Mouse (Mus musculus) splenic B cell, adult 2 months (primary cell): ENCODE measurements around the gene Otud7b.

Experiments
- DNase-seq: peaks from one replicate; pipeline ENCODE4 v3.0.0-alpha.2; 2011; ENCODE audit warnings: low read depth, low spot score
- H3K27me3 ChIP-seq: 2 replicates; pipeline ENCODE4 v1.6.1; 2012; ENCODE audit warnings: mild to moderate bottlenecking, low read length, moderate library complexity, mixed read lengths; ENCODE audit not compliant: control insufficient read depth, poor library complexity, insufficient read depth, severe bottlenecking
- H3K36me3 ChIP-seq: 2 replicates; pipeline ENCODE4 v1.6.1; 2012; ENCODE audit warnings: mild to moderate bottlenecking, low read length, moderate library complexity, mixed read lengths; ENCODE audit not compliant: control insufficient read depth, poor library complexity, insufficient read depth, severe bottlenecking

The Otud7b gene

DNA sequence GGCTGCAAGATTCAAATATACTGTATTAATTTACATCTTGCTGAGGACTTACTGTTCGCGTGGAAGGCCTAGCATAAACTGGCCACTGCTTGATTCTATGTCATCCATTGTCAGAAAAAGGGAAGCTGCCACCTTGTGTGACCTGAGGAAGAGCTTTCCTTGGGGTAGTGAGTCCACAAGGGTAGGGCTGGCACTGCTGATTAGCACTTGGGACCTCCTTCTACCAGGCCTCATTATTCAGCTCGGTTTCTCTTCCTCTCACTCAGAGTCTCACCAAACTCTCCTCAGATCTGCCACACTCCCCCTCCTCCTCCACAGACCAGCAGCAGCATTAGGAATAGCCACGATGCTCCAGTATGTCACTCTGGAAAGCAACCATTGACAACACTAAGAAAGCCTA is 6.2 kb upstream of the Otud7b start:
- Histone ChIP-seq H3K27me3 (no peaks in the 10 kb centered on the region), H3K36me3 (no peaks in the 10 kb centered on the region)
- peak; percentile 19 for DNase-seq

DNA sequence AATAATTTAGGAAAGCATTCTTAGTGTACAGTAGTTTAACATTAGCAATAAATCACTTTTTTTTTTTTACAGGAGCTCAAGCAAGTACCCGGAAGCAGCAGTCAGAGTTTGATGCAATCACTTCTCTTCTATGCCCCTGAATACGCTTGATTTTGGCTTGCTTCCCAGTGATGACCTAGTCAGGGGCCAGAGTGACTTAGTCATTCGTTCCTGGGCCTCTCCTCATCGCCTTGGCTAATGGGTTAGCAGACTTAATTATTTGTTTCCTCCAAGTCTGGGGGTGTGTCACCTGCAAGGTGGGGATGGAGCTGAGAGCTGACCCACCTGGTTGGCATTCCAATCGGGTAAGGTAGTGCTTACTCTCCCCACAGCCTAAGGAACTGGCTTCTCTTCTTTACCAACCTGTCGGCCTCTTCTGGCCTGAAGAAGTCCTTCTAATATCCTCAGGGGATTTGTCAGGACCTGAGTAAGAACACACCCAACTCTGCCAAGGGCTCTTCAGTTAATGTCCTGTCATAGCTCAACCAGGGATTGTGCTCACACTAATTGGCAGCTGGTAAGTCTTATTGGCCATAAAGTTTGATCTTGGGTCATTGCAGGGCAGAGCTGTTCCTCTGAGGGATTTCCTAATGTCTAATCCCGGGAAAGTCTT is 5.6 kb upstream of the Otud7b start:
- DNase-seq, result no peak

DNA sequence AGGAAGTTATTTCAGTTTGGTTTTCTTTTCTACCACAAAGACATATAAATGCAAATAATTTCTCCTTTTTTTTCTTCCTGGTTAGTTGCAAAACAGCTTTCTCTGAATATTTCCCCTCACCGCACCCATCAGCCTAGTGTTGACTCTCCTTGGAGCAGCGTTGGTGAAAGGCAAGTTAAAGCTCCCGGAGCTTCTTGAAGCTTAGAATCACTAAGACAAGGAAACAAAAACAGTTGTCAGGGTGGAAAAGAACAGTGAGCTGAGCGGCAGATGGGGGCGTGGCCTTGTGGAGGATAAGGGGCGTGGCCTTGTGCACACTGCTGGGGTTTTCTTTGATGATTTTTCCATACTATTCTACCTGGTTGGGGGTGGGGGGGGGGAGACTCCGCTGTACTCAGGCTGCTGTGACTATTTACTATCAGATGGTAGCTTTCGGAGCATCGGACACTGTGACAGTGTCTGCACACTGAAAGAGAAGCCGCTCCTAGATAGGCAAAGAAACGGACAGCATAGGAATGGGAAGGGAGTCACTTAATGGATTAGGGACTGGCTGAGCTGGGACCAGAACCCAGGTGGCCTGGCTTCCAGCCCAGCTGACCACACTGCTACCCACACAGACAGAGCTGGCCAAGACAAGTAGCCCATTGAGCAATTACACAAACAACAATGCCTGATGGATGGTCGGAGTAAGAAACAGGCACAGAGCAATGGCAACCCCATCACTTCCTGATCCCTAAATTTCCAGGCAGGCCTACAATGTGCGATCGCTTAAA is 2.0 kb upstream of the Otud7b start:
- DNase-seq, result peak; percentile 75
- H3K27me3 ChIP-seq, result no peaks in the 10 kb centered on the region
- no peaks in the 10 kb centered on the region for H3K36me3 ChIP-seq

More for the DNA sequence above, 5.6 kb upstream of the Otud7b start:
- no peaks in the 10 kb centered on the region for H3K36me3 ChIP-seq
- no peaks in the 10 kb centered on the region for H3K27me3 ChIP-seq

DNA sequence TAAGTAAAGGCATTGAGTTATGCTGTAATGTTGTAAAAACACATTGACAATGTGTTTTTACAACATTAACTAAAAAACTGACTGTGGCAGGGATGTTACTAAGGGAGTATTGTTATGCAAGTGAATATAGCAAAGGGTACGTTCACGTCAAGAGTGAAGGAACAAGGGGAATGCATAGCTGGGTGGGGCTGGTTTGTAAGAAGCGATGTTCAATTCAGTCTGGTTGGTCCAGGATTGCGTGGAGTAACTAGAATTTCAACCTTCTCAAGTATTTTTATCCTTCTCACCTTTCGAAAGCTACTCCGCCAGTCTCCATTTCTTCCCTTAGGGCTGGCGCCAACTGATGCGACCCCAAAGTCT is 446 bp upstream of the Otud7b start:
- no peak for DNase-seq

DNA sequence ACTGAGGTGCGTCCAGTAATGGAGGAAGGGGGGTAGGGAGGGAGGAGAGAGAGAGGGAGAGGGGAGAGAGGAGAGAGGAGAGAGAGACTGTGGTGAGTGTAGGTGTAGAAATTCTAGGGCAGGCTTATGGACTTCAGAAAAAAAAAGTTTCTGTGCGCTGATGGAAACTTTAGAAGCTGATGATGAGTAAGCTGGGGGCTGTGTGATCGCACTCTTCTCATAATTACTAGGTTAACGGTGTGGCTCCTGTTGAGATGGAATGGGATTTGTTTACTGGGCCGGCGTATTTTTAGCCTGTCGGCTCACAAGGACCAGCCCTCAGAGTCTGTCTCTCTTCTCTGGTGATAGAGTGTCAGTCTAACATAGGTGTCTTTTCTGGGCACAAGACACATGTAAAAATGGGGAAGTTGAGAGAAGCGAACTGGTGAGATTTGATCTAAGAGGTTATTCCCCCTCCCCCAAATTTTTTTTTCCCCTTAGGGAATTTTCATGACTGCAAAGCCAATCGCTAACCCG is 963 bp downstream of the Otud7b start:
- DNase-seq, result peak; percentile 88
- no peaks in the 10 kb centered on the region for H3K36me3 ChIP-seq
- H3K27me3 ChIP-seq, result no peaks in the 10 kb centered on the region

More for the DNA sequence above, 446 bp upstream of the Otud7b start:
- Histone ChIP-seq H3K36me3 (no peaks in the 10 kb centered on the region), H3K27me3 (no peaks in the 10 kb centered on the region)

DNA sequence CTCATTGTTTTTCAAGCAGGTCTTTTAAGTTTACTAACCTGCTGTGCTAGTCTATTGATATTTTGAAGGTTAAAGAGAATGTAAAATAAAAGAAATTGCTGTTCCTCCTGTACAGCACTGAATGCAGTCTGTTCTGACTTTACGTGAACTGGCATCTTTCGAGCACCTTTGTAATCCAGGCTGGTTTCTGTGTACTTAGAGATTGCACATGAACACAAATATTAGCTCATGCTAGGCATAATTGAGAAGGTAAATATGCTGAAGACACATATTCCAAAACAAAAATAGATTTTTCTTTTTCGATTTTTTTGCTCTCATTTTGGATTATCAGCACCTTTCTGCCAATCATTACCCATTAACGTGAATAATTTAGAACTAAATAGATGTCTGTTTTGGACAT is 1.8 kb downstream of the Otud7b start:
- H3K36me3 ChIP-seq, result no peaks in the 10 kb centered on the region
- H3K27me3 ChIP-seq, result no peaks in the 10 kb centered on the region
- no peak for DNase-seq

DNA sequence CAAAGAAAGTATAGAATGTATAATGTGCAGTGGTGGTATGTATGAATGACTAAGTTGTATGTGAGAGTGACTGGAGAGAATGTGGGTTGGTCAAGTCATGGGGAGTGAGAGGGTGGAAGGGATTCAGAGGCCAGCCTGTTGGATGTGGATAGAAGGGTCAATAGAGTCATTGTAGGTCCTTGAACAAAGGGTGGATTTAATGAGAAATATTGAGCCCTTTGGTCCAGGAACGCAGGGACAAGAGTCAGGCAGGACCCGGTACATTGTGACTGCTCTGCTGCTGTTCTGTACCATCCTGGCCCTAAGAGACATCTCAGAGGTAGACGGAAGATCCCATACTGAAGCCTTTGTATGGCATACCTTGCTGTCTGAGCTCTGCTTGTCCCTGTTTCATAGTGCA is 4.0 kb downstream of the Otud7b start:
- H3K27me3 ChIP-seq, result no peaks in the 10 kb centered on the region
- no peak for DNase-seq
- no peaks in the 10 kb centered on the region for H3K36me3 ChIP-seq

DNA sequence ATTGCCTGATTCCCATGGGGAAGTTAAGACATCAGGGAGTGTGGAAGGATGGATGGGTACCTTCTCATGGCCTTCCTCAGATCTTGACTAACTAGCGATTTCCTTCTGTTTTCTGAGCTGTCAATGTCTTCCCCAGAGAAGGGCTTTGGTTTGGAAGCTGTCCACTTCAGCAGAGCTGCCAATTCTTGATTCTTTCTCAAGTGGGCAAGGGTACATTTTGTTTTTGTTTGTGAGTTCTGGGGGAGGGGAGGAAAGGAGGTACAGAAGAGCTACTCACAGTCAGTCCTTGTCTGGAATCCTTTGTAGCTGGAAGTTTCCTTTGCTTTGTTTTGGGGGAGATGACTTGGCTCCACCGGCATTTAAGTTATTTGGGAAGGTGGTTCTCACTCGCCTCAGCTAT is 8.9 kb downstream of the Otud7b start:
- H3K27me3 ChIP-seq, result no peaks in the 10 kb centered on the region
- no peak for DNase-seq
- H3K36me3 ChIP-seq, result no peaks in the 10 kb centered on the region

DNA sequence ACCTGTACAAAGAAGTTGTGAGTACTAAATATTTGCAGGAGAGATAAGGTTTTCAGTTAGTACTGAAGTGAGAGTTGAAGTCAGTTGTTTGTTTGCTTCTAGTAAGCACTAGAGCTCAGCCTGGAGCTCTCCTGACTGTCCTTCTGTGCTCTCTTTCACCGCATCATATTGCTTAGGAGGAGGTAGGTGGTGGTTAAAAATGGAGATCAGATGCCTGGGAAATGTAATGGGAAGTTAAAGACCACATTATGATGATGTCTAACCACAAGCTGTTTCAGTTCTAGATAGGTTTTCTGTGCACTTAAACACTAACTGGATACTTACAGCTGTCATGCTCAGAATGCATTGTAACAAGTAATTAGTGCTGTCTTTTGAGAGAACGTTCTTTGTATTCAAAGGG is 13.8 kb downstream of the Otud7b start:
- Histone ChIP-seq H3K27me3 (no peaks in the 10 kb centered on the region), H3K36me3 (no peaks in the 10 kb centered on the region)
- DNase-seq, result peak; percentile 19

DNA sequence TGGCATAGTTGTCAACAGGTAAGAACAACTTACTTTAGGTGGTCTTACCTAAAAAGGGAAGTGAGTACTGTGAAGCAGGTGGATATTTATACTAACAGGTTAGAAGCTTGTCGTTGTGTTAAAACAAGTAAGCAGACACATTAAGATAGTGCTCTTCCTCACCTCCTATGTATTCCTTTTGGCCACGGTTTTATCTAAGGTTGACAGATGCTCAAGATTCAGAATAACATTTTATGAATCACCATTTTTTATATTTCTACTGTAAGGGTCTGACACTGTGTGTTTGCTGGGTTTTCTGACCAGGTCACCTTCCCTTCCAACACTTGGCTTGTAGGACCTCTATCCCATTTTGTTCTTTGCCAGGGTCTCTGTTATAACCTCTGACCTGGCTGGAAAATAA is 14.4 kb downstream of the Otud7b start:
- DNase-seq, result no peak
- Histone ChIP-seq H3K36me3 (no peaks in the 10 kb centered on the region), H3K27me3 (no peaks in the 10 kb centered on the region)

DNA sequence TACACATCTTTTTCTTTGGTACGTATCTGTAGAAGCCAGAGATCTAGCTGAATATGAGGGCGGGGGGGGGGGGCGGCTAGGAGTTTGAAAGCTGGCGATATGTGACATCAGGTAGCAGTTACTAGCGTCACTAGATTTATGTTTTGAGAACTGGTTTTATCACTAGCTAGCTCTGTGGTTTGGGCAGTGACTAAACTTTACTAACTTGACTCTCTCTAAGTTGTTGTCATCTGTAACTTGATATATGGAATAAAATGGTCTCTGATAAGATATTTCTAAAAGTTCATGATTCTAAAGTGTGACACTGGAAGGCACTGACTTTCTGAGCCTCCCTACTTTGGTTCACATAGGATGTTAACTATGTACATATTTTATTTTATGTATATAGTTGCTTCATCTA is 19.9 kb downstream of the Otud7b start:
- Histone ChIP-seq H3K36me3 (no peaks in the 10 kb centered on the region), H3K27me3 (no peaks in the 10 kb centered on the region)
- no peak for DNase-seq

DNA sequence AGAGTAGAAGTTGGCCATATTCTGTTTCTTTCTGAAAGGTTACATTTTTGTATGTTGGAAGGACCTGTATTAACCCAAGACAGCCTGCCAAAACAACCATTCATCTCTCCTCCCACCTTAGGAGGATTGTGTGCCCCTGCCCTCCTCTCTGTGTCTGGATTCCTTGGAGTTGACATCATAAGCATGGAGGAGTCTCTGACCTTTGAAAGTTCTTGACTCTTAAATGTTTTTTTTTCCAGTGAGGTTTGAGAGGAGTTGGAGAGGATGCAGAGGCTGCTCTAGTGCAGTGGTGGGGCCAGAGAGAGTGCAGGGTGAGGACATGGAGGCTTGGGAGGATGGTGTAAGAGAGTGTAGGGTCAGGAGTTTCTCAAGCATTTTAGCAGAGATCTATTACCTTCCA is 23.8 kb downstream of the Otud7b start:
- Histone ChIP-seq H3K36me3 (no peaks in the 10 kb centered on the region), H3K27me3 (no peaks in the 10 kb centered on the region)
- DNase-seq, result no peak

DNA sequence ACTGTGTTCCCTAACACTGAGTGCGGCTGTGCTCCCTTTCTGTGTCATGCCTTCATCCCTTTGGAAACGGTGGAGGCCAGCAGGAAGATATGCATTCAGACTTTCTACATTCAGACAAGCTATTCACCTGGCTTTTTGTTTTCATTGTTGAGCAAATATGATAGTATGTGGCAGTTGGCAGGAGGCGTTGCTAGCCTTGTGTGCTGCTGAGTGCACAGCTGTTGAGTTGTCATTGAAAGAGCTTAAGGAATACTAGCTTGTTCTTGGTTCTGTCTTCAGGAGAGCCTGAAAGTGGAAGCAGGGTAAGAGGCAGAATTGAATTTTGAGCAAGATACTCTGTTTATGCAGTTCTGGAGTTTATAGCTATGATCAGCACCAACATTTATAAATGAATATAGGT is 28.2 kb downstream of the Otud7b start:
- no peak for DNase-seq
- Histone ChIP-seq H3K36me3 (0 out of 2 replicates have a peak, but pooled peaks cover 2% of the 10 kb centered on the region), H3K27me3 (no peaks in the 10 kb centered on the region)

DNA sequence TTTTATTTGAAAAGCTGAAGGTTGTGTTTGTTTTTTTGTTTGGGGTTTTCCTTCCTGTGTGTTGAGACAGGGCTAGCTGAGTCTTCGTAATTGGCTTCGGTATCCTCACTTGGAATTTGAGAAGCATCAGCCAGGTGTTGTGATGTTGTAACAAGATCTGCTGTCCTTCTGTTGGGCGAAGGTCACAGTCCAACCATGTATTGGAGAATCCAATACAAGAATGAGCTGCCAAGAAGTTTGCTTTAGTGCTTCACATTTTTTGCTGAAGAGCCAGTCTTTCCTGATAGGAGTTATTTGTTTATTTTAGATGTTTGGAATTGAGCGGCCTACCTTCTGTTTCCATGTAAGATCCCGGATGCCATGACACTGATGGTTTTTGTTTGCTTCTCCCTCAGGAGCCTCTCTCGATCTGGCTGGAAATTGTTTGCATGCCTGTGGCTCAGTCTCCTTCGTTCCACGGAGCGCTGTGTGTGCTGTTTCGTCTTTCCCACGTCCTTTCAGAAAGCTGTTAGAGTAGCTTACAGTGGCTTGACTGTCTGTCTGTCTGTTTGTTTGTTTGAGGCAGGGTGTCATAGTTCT is 29.1 kb downstream of the Otud7b start:
- DNase-seq, result no peak
- Histone ChIP-seq H3K36me3 (0 out of 2 replicates have a peak, but pooled peaks cover 2% of the 10 kb centered on the region), H3K27me3 (no peaks in the 10 kb centered on the region)

DNA sequence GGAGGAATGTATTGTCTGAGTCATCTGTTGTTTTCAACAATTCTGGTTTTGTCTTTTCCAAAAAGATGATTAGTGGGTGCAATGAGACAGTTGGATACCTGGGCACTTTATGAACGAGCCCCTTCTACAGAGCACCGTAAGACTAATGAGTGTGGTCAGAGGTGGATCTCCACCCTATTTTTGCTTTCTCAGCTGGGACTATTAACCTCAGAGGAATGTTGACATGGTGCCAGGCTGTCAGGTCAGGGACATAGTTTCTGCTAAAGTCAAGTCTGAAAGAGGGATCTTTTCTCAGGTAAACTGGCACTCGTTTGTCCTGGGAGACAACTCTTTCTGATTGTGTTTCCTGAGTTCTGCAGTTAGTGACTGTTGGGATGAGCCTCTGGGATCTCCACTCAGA is 30.7 kb downstream of the Otud7b start:
- no peak for DNase-seq
- no peaks in the 10 kb centered on the region for H3K27me3 ChIP-seq
- H3K36me3 ChIP-seq, result 0 out of 2 replicates have a peak, but pooled peaks cover 2% of the 10 kb centered on the region
